23 mouse cellular contexts compared by ENCODE assay signal in genomic region chr17:66048795-66049194, GRCm38 (mm10). TPM values are rescaled to one million over a fixed set of nuclear protein-coding genes. Genes with fewer than 3 reads are reported as not detected.
DNase-seq lines count a peak whose midpoint lies in the region; ATAC-seq and TF ChIP-seq lines count a peak whose summit lies in the region.
"Had no signal": no experiment of that assay in that cellular context is flagged by ENCODE, and none has a peak within 500 bp of the region (broad histone marks: within the 10 kb centered on the region; RNA-seq: fewer than 3 reads in every experiment).

No protein-coding gene starts in this region.

- ATAC-seq in kidney, postnatal 0 days (replicated peaks; ENCODE audit: low FRiP score, low read depth): no peak
- no peak for ATAC-seq in kidney, embryonic 16.5 days (ENCODE audit: low FRiP score, low TSS enrichment)
- peak; percentile 63 for ATAC-seq in granulocyte monocyte progenitor cell, adult 5-6 weeks (replicated peaks; ENCODE audit: poor library complexity, severe bottlenecking)
- ATAC-seq: forebrain, embryonic 13.5 days; forebrain, postnatal 0 days; hindbrain, postnatal 0 days had no signal

- WGBS in kidney, postnatal 0 days: 69% methylated on average over 4 of the region's 4 CpGs
- 66% methylated on average over 4 of the region's 4 CpGs for WGBS in kidney, embryonic 16.5 days

- no peak for TF ChIP-seq CTCF in kidney, postnatal 0 days (IDR thresholded peaks at IDR 0.05; ENCODE audit: low read depth)

- H3K27me3 ChIP-seq in kidney, postnatal 0 days (ENCODE audit: insufficient read depth, low read length): no peaks in the 10 kb centered on the region
- H3K27me3 ChIP-seq in kidney, embryonic 16.5 days (ENCODE audit: insufficient read depth, low read length): no peaks in the 10 kb centered on the region
- H3K27me3 ChIP-seq: embryonic facial prominence, embryonic 13.5 days; forebrain, embryonic 13.5 days; hindbrain, embryonic 13.5 days had no signal

- no peak overlapping the region for H3K27ac ChIP-seq in kidney, postnatal 0 days
- H3K27ac ChIP-seq in kidney, embryonic 16.5 days (ENCODE audit: low read length): no peak overlapping the region
- H3K27ac ChIP-seq: embryonic facial prominence, embryonic 13.5 days; forebrain, embryonic 13.5 days; gastrocnemius, adult 2 months; heart, embryonic 10.5 days; hindbrain, embryonic 13.5 days; hindbrain, postnatal 0 days had no signal

- peak; percentile 10 for DNase-seq in kidney, postnatal 0 days (ENCODE audit: low spot score)
- peak; percentile 71 for DNase-seq in 416B (ENCODE audit: low read depth)
- no peak for DNase-seq in frontal cortex, postnatal 14 days (ENCODE audit: low spot score in 2 of 2)
- no peak for DNase-seq in yolk sac, embryonic 10.5 days (ENCODE audit: low spot score)
- DNase-seq in kidney, adult 11 months: no peak
- DNase-seq: adrenal gland, adult 8-10 months; adrenal gland, postnatal 36 days; cerebellum, adult 11 months; cerebellum, adult 8-10 months; cerebellum, postnatal 14 days; forebrain, postnatal 0 days; gastrocnemius, adult 2 months; gastrocnemius, postnatal 25 days; heart, adult 18-20 months; heart, postnatal 14 days had no signal

- no peaks in the 10 kb centered on the region for H3K36me3 ChIP-seq in kidney, postnatal 0 days (ENCODE audit: insufficient read depth, low read length)
- H3K36me3 ChIP-seq in kidney, embryonic 16.5 days (ENCODE audit: insufficient read depth, low read length): 0 out of 2 replicates have a peak, but pooled peaks cover 3% of the 10 kb centered on the region

- H3K4me2 ChIP-seq in kidney, postnatal 0 days (ENCODE audit: low read length): no peak overlapping the region
- no peak overlapping the region for H3K4me2 ChIP-seq in kidney, embryonic 16.5 days (replicated peaks; ENCODE audit: low read depth, low read length)
- H3K4me2 ChIP-seq: embryonic facial prominence, embryonic 13.5 days; forebrain, embryonic 13.5 days; hindbrain, embryonic 13.5 days had no signal

- no peak overlapping the region for H3K4me3 ChIP-seq in kidney, postnatal 0 days (replicated peaks; ENCODE audit: low read depth, low read length)
- H3K4me3 ChIP-seq in kidney, embryonic 16.5 days (ENCODE audit: low read length): no peak overlapping the region
- H3K4me3 ChIP-seq: embryonic facial prominence, embryonic 13.5 days; forebrain, embryonic 13.5 days; gastrocnemius, adult 2 months; heart, embryonic 10.5 days; hindbrain, embryonic 13.5 days had no signal

- H3K4me1 ChIP-seq in kidney, postnatal 0 days (replicated peaks; ENCODE audit: insufficient read depth, low read length): no peaks in the 10 kb centered on the region
- no peaks in the 10 kb centered on the region; the same call in 1 of the 2 replicates for H3K4me1 ChIP-seq in kidney, embryonic 16.5 days (ENCODE audit: insufficient read depth, low read length)
- H3K4me1 ChIP-seq: embryonic facial prominence, embryonic 13.5 days; forebrain, embryonic 13.5 days; heart, embryonic 10.5 days; hindbrain, embryonic 13.5 days had no signal

- no peak overlapping the region for H3K9ac ChIP-seq in kidney, postnatal 0 days (ENCODE audit: low read depth, low read length)
- no peak overlapping the region for H3K9ac ChIP-seq in kidney, embryonic 16.5 days (replicated peaks; ENCODE audit: low read length)
- H3K9ac ChIP-seq: embryonic facial prominence, embryonic 13.5 days; forebrain, embryonic 13.5 days; forebrain, postnatal 0 days; hindbrain, embryonic 13.5 days had no signal

- no peaks in the 10 kb centered on the region for H3K9me3 ChIP-seq in kidney, postnatal 0 days (replicated peaks; ENCODE audit: low read length)
- no peaks in the 10 kb centered on the region for H3K9me3 ChIP-seq in kidney, embryonic 16.5 days (ENCODE audit: low read length)
- H3K9me3 ChIP-seq: embryonic facial prominence, embryonic 13.5 days; forebrain, embryonic 13.5 days; G1E; heart, embryonic 10.5 days; hindbrain, embryonic 13.5 days had no signal

RNA-seq across cellular contexts. Expression of gene Ankrd12, which starts 28.1 kb away (rescaled TPM):
- 22.8 and 26.4 TPM in 2 replicates for polyA plus RNA-seq in kidney, postnatal 0 days (2015; fragmentation: Nextera tagmentation; extraction: Ambion mirVana)
- 24.1 and 28.0 TPM in 2 replicates for polyA plus RNA-seq in kidney, embryonic 16.5 days (2015; fragmentation: Nextera tagmentation; extraction: Ambion mirVana)
- total RNA-seq in granulocyte monocyte progenitor cell, adult 5-6 weeks (2014; fragmentation: Nextera tagmentation): 63.2 and 66.1 TPM in 2 replicates
- total RNA-seq in granulocyte monocyte progenitor cell, adult 5-6 weeks (2017): 44.9 and 62.0 TPM in 2 replicates

RNA-seq across cellular contexts. Expression of gene Ndufv2, which starts 52.6 kb away (rescaled TPM):
- polyA plus RNA-seq in kidney, postnatal 0 days (2015; fragmentation: Nextera tagmentation; extraction: Ambion mirVana): 536 and 576 TPM in 2 replicates
- 385 and 423 TPM in 2 replicates for polyA plus RNA-seq in kidney, embryonic 16.5 days (2015; fragmentation: Nextera tagmentation; extraction: Ambion mirVana)
- 203 and 207 TPM in 2 replicates for total RNA-seq in granulocyte monocyte progenitor cell, adult 5-6 weeks (2014; fragmentation: Nextera tagmentation)
- 229 and 314 TPM in 2 replicates for total RNA-seq in granulocyte monocyte progenitor cell, adult 5-6 weeks (2017)

Comparison
In these comparisons a context has a peak if more than half of its experiments do, and no peak if none do; other contexts are left out.
1. DNase-seq: peak in kidney, postnatal 0 days (single experiment) and 416B (single experiment); none in frontal cortex, postnatal 14 days (0 of 2), yolk sac, embryonic 10.5 days (single experiment) and kidney, adult 11 months (single experiment).